Comparison of ENCODE assay signal across 13 mouse cellular contexts in genomic region chr13:82496606-82497005, GRCm38 (mm10).
"Had no signal": no experiment of that assay in that cellular context is flagged by ENCODE, and none has a peak within 500 bp of the region (broad histone marks: within the 10 kb centered on the region; RNA-seq: fewer than 3 reads in every experiment).

No protein-coding gene starts in this region.

- H3K4me1 ChIP-seq: kidney, embryonic 15.5 days; limb, embryonic 13.5 days; midbrain, embryonic 10.5 days; neural tube, embryonic 15.5 days had no signal

- DNase-seq: kidney, adult 2 months; kidney, postnatal 14 days; left cerebral cortex, postnatal 4 days; lung, adult 18-20 months; midbrain, embryonic 14.5 days; thymus, postnatal 14 days had no signal

- H3K27me3 ChIP-seq: kidney, embryonic 15.5 days; limb, embryonic 13.5 days; neural tube, embryonic 15.5 days had no signal

- H3K27ac ChIP-seq: kidney, embryonic 15.5 days; limb, embryonic 13.5 days; liver, embryonic 14.5 days; midbrain, embryonic 10.5 days; neural tube, embryonic 15.5 days; stomach, postnatal 0 days had no signal

- H3K9me3 ChIP-seq: kidney, embryonic 15.5 days; limb, embryonic 13.5 days; midbrain, embryonic 10.5 days; neural tube, embryonic 15.5 days had no signal

- H3K4me3 ChIP-seq: kidney, embryonic 15.5 days; limb, embryonic 13.5 days; midbrain, embryonic 10.5 days; myocyte; neural tube, embryonic 15.5 days had no signal

- H3K9ac ChIP-seq: kidney, embryonic 15.5 days; limb, embryonic 13.5 days; liver, embryonic 14.5 days; neural tube, embryonic 15.5 days had no signal

- H3K36me3 ChIP-seq: kidney, embryonic 15.5 days; limb, embryonic 13.5 days; midbrain, embryonic 10.5 days; neural tube, embryonic 15.5 days had no signal
